Mouse (Mus musculus) midbrain, postnatal 0 days (tissue): Measurements from ENCODE around the gene Kctd17. TPM values are rescaled to one million over a fixed set of nuclear protein-coding genes. Genes with fewer than 3 reads are reported as not detected.

Source experiments
- ATAC-seq: fragments of 200-750 bp; cut with Nextera tagmentation; 2 replicates; pipeline ENCODE4 v1.8.0; 2017; ENCODE audit warnings: moderate number of reproducible peaks, mild to moderate bottlenecking, moderate TSS enrichment, moderate library complexity; ENCODE audit not compliant: low FRiP score
- DNase-seq: peaks from one replicate; pipeline ENCODE4 v3.0.0-alpha.2; 2015; ENCODE audit warnings: low spot score
- H3K27ac ChIP-seq: fragments of 300-500 bp; sonication (generic); 2 replicates; pipeline ENCODE4 v1.5.1; 2014; ENCODE audit warnings: low read depth, mild to moderate bottlenecking, low read length, mixed read lengths
- H3K27me3 ChIP-seq: fragments of 300-500 bp; sonication (generic); 2 replicates; pipeline ENCODE4 v1.6.1; 2014; ENCODE audit warnings: low read length, control low read depth, mixed read lengths; ENCODE audit not compliant: insufficient read depth
- H3K36me3 ChIP-seq: fragments of 300-500 bp; sonication (generic); 2 replicates; pipeline ENCODE4 v1.6.1; 2014; ENCODE audit warnings: low read length, control low read depth, mixed read lengths; ENCODE audit not compliant: insufficient read depth
- H3K4me1 ChIP-seq: fragments of 300-500 bp; sonication (generic); 2 replicates; pipeline ENCODE4 v1.6.1; 2014; ENCODE audit warnings: mild to moderate bottlenecking, control low read depth, antibody characterized with exemption, low read length, mixed read lengths; ENCODE audit not compliant: insufficient read depth
- H3K4me2 ChIP-seq: fragments of 300-500 bp; sonication (generic); 2 replicates; pipeline ENCODE4 v1.6.1; 2014; ENCODE audit warnings: low read depth, mild to moderate bottlenecking, low read length, mixed read lengths; ENCODE audit not compliant: poor library complexity, severe bottlenecking
- H3K4me3 ChIP-seq: fragments of 300-500 bp; sonication (generic); 2 replicates; pipeline ENCODE4 v1.5.1; 2014; ENCODE audit warnings: low read depth, mild to moderate bottlenecking, low read length, moderate library complexity
- H3K9ac ChIP-seq: fragments of 300-500 bp; sonication (generic); replicated peaks from 2 replicates; pipeline ENCODE4 v1.6.1; 2014; ENCODE audit warnings: mild to moderate bottlenecking, low read length, moderate library complexity, mixed read lengths; ENCODE audit not compliant: poor library complexity, severe bottlenecking
- H3K9me3 ChIP-seq: fragments of 300-500 bp; sonication (generic); 2 replicates; pipeline ENCODE4 v1.6.1; 2016; ENCODE audit warnings: low read length, control low read depth
- CTCF ChIP-seq: IDR thresholded peaks from 2 replicates; pipeline ENCODE4 v1.5.1; 2016; ENCODE audit warnings: antibody characterized with exemption, mild to moderate bottlenecking
- WGBS: fragments of 180-500 bp; shearing (Covaris S2); extraction: QIAGEN DNeasy Blood & Tissue Kit; methylation state at CpG from one replicate; pipeline ENCODE4 v1.1.7; 2014; 5-methylcytosine and 5-hydroxymethylcytosine counted together
- polyA plus RNA-seq: library from polyadenylated mRNA; unstranded; fragments of >200 nt; fragmentation: Nextera tagmentation; extraction: Ambion mirVana; gene quantifications from 2 replicates; pipeline ENCODE4 v1.2.1, GENCODE M21; 2015
- total RNA-seq: library from RNA; depleted of rRNA; stranded (reverse); fragments of >200 nt; gene quantifications from 2 replicates; pipeline ENCODE4 v1.2.3, GENCODE M21; 2014

The Kctd17 gene
- total and polyA plus RNA-seq, 2 experiments from 2014 or later, result 152 to 164 TPM

DNA sequence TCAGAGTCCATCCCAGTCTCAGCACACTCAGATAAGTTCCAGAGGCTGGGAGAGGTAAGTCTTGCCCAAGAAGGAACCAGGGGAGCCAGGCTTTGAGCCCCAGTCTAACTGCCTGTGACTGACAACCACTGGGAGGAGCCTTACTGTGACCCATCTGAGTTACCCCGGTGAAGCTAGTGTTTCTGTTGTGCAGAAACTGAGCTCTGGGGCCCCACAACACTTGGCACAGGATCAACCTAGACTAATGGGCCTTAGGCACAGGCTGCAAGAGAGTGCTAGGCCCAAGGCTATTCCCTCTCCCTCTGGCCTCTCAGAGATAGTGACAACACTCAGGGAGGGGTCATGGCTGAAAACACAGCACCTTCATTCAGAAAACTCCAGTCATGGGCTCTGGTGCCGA, 22.8 kb downstream of the Kctd17 start:
- no peak for TF ChIP-seq CTCF
- H3K36me3 ChIP-seq, result no peaks in the 10 kb centered on the region
- WGBS, result 83% methylated on average over 2 of the region's 2 CpGs
- no peaks in the 10 kb centered on the region for H3K27me3 ChIP-seq
- no peak for ATAC-seq
- no peak overlapping the region for H3K4me2 ChIP-seq
- H3K4me1 ChIP-seq, result no peaks in the 10 kb centered on the region; the same call in 1 of the 2 replicates
- no peak for DNase-seq
- H3K4me3 ChIP-seq, result no peak overlapping the region
- no peak overlapping the region for H3K9ac ChIP-seq
- no peaks in the 10 kb centered on the region for H3K9me3 ChIP-seq
- no peak overlapping the region for H3K27ac ChIP-seq

DNA sequence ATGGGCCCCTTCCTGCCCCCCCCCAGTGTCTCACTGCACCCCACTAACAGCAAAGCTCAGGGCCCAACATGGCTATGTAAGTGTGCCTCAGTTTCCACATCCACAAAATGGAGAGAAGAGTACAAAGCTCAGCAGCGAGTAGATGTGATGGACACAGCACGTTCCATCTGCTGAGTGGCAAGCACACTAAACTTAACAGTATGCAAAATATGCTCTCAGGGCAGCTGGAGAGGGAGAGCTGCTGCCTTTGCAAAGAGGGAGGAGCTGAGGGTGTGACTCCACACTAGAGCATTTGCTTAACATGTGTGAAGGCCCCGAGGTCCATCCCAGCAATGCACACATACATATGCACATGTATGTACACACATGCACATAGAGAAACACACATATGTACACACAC, 24.6 kb downstream of the Kctd17 start:
- TF ChIP-seq CTCF, result no peak
- Histone ChIP-seq H3K27ac (no peak overlapping the region), H3K9me3 (no peaks in the 10 kb centered on the region), H3K27me3 (no peaks in the 10 kb centered on the region), H3K4me2 (no peak overlapping the region), H3K4me3 (no peak overlapping the region), H3K36me3 (no peaks in the 10 kb centered on the region), H3K9ac (no peak overlapping the region), H3K4me1 (no peaks in the 10 kb centered on the region; the same call in 1 of the 2 replicates)
- ATAC-seq (no peak), DNase-seq (no peak)
- WGBS, result 85% methylated on average over 3 of the region's 3 CpGs

DNA sequence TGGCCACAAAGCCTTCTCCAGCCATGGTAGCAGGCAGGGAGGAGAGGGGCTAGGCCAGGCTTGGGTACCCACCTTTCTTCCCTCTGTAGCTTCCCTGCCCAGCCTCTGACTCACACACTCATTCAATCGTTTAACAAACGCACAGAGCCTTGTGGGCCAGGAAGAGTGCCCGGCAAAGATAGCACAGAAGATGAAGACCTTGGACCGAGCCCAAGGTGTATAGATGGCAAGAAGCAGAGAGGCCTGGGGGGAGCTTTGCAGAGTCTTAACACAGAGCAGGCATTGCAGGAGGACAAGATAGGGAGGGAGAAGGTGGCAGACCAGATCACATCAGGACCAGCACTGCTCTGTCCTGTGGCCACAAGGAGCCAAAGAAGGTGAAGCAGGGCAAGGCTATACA, 26.8 kb downstream of the Kctd17 start:
- H3K27me3 ChIP-seq, result no peaks in the 10 kb centered on the region
- DNase-seq, result no peak
- no peak for ATAC-seq
- H3K4me2 ChIP-seq, result no peak overlapping the region
- H3K9ac ChIP-seq, result no peak overlapping the region
- no peak overlapping the region for H3K27ac ChIP-seq
- 72% methylated on average over 4 of the region's 4 CpGs for WGBS
- H3K4me1 ChIP-seq, result no peaks in the 10 kb centered on the region
- H3K36me3 ChIP-seq, result no peaks in the 10 kb centered on the region
- H3K4me3 ChIP-seq, result no peak overlapping the region
- no peaks in the 10 kb centered on the region for H3K9me3 ChIP-seq
- TF ChIP-seq CTCF, result no peak

DNA sequence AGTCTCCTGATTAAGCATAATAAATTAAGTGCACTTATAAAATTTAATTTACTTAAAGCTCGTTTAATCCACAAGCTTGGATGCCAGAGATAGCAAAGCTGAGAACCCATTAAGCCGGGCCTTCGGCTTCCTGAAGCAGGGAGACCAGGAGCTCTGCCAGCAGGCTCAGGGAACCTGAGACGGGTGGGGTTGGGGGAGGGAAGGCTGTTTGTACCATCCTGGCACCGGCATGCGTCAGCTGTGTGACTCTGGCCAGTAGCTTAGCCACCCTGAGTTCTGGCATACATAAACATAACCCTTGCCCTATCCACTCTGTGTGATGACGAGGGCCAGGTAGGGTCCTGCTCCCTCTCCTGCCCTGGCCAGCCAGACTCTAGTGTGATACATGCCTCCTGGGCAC, 27.7 kb downstream of the Kctd17 start:
- ATAC-seq (no peak), DNase-seq (no peak)
- Histone ChIP-seq H3K27ac (no peak overlapping the region), H3K4me3 (no peak overlapping the region), H3K9ac (no peak overlapping the region), H3K4me2 (no peak overlapping the region), H3K36me3 (no peaks in the 10 kb centered on the region), H3K4me1 (no peaks in the 10 kb centered on the region), H3K9me3 (no peaks in the 10 kb centered on the region), H3K27me3 (no peaks in the 10 kb centered on the region)
- whole genome bisulfite sequencing, result 59% methylated on average over 7 of the region's 7 CpGs
- TF ChIP-seq CTCF, result no peak

DNA sequence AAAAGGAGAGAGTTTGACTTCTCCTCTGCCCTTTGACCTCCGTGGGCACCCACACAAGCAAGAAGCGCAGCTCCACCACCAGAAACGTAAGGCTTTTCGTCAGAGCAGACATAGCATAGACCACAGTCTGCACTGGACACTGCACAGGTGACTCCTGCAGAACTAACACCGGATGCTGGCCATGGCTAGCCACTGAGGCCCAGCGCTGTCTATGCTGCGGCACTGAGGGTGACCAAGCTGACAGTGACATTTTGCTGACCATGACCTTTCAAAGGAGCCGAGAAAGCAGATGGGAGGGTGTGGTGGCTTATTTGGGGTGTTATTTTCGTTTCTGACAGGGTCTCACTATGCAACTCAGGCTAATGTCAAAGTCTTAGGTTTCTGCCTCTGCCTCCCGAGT, 28.8 kb downstream of the Kctd17 start:
- no peak overlapping the region for H3K4me2 ChIP-seq
- no peak overlapping the region for H3K4me3 ChIP-seq
- ATAC-seq (no peak), DNase-seq (no peak)
- no peak for TF ChIP-seq CTCF
- no peaks in the 10 kb centered on the region for H3K9me3 ChIP-seq
- no peaks in the 10 kb centered on the region for H3K36me3 ChIP-seq
- no peak overlapping the region for H3K27ac ChIP-seq
- no peak overlapping the region for H3K9ac ChIP-seq
- H3K4me1 ChIP-seq, result no peaks in the 10 kb centered on the region
- 83% methylated on average over 10 of the region's 10 CpGs for WGBS
- no peaks in the 10 kb centered on the region for H3K27me3 ChIP-seq

DNA sequence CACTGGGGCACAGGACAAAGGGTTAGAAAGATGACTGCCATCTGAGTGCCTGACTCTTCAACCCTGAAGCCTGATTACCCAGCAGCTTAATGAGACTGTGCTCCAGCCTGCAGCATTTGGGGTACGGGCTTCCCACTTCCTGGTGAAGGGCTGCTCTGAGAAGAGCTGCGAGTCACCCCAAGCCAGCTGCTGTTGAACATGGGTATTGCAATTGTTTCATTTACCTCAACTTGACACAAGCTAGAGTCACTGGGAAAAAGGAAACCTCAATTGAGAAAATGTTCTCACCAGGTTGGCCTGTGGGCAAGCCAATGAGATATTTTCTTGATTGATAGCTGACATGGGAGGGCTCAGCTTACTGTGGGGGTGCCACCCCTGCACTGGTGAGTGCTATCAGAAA, 34.6 kb downstream of the Kctd17 start:
- Histone ChIP-seq H3K27ac (no peak overlapping the region), H3K4me2 (no peak overlapping the region), H3K4me3 (no peak overlapping the region), H3K9me3 (no peaks in the 10 kb centered on the region), H3K4me1 (no peaks in the 10 kb centered on the region), H3K27me3 (no peaks in the 10 kb centered on the region), H3K9ac (no peak overlapping the region), H3K36me3 (no peaks in the 10 kb centered on the region)
- WGBS, result 78% methylated on average over 2 of the region's 2 CpGs
- DNase-seq (no peak), ATAC-seq (no peak)
- no peak for TF ChIP-seq CTCF
